Mouse (Mus musculus): ENCODE measurements at regions not wholly inside any gene's neighbourhood (a gene's known extent, or its start where the extent isn't known, plus 50 kb on each side); places are given as distances from the start of the nearest gene placed in this dataset.

DNA sequence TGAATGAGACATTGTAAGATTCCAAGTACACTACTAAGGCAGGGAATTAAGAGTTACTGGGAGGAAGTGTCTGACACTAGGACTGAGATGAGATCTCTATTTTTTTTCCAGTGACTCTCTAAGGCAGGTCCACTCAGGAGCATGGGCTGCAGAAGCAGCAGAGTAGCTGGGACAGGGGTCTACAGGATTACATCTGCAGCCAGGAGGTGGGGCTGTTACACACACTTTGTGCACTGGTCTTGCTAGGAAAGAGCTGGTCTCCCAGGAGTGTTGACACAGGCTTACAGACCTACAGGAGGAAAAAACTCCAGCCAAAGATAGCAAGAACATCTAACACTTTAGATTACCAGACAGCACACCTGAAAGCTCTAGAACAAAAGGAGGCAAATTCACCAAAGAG, 123.6 kb upstream of the Nrxn1 start:
- no peak for DNase-seq

GRCm38 (mm10) chr17:91182574-91182973, 89.7 kb upstream of the Nrxn1 start:
- DNase-seq: no peak

DNA sequence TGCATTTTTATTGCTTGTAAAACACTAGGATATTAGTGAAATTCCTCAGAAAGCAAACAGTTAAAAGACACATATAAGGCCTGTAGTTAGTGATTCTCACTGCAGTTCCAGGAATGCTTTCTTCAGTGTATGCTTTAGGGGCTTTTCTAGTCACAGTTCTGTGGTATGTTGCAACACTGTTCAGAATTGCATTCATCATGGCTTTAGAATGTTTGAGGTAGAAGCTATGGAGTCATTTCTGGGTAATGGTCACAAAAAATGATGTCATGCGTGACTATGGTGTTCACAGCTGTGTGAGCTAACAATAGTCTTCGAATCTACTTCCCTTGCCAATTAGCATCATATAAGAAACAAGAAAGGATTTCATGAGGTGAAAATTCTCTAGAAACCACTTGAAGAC, 69.0 kb upstream of the Nrxn1 start:
- DNase-seq: no peak

Data from cerebellum, adult 8-10 months (tissue).